Mouse (Mus musculus): ENCODE measurements around the gene Zfp617.

DNA sequence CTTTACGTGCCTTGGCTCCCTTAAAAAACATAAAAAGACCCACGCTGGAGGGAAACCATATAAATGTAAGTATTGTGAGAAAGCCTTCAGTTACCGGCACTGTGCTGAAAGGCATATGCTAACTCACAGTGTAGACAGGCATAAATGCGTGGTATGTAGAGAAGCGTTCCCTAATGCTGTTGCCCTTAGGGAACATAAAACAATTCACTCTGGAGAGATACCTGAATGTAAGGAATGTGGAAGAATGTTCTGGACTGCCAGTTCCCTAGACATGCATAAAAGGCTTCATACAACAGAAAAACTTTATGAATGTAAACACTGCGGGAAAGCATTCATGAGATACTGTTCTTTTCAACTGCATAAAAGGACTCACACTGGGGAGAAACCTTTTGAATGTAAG is 59.7 kb downstream of the Zfp617 start:
- no peak for TF ChIP-seq CTCF (IDR thresholded peaks at IDR 0.05; ENCODE audit: low read depth, low read length)
- no peak for TF ChIP-seq POLR2A (IDR thresholded peaks at IDR 0.05; ENCODE audit: borderline replicate concordance, low read depth, low read length)
